Mouse (Mus musculus) neural tube, embryonic 14.5 days (tissue): Measurements from ENCODE around the gene Fam131a. TPM values are rescaled to one million over a fixed set of nuclear protein-coding genes. Genes with fewer than 3 reads are reported as not detected.

Source experiments
- ATAC-seq: fragments of 200-750 bp; cut with Nextera tagmentation; 2 replicates; pipeline ENCODE4 v1.8.0; 2017; ENCODE audit warnings: low read depth, mild to moderate bottlenecking, moderate TSS enrichment, moderate library complexity
- H3K27ac ChIP-seq: fragments of 300-500 bp; sonication (generic); 2 replicates; pipeline ENCODE4 v1.5.1; 2014; ENCODE audit warnings: low read depth, mild to moderate bottlenecking, control low read depth, low read length, moderate library complexity, mixed read lengths
- H3K27me3 ChIP-seq: fragments of 300-500 bp; sonication (generic); 2 replicates; pipeline ENCODE4 v1.6.1; 2014; ENCODE audit warnings: low read length; ENCODE audit not compliant: control insufficient read depth, insufficient read depth
- H3K36me3 ChIP-seq: fragments of 300-500 bp; sonication (generic); 2 replicates; pipeline ENCODE4 v1.6.1; 2014; ENCODE audit warnings: low read length, mixed read lengths; ENCODE audit not compliant: control insufficient read depth, insufficient read depth
- H3K4me1 ChIP-seq: fragments of 300-500 bp; sonication (generic); 2 replicates; pipeline ENCODE4 v1.6.1; 2014; ENCODE audit warnings: low read length; ENCODE audit not compliant: control insufficient read depth, insufficient read depth
- H3K4me2 ChIP-seq: fragments of 300-500 bp; sonication (generic); 2 replicates; pipeline ENCODE4 v1.6.1; 2014; ENCODE audit warnings: mild to moderate bottlenecking, low read depth, low read length, control low read depth
- H3K4me3 ChIP-seq: fragments of 300-500 bp; sonication (generic); 2 replicates; pipeline ENCODE4 v1.5.1; 2014; ENCODE audit warnings: low read depth, low read length, control low read depth, mixed read lengths
- H3K9ac ChIP-seq: fragments of 300-500 bp; sonication (generic); replicated peaks from 2 replicates; pipeline ENCODE4 v1.6.1; 2014; ENCODE audit warnings: low read depth, mild to moderate bottlenecking, control low read depth, low read length, mixed read lengths
- H3K9me3 ChIP-seq: fragments of 300-500 bp; sonication (generic); 2 replicates; pipeline ENCODE4 v1.6.1; 2016; ENCODE audit warnings: low read length; ENCODE audit not compliant: control insufficient read depth
- WGBS: fragments of 180-500 bp; shearing (Covaris S2); extraction: QIAGEN DNeasy Blood & Tissue Kit; methylation state at CpG from one replicate; pipeline ENCODE4 v1.1.7; 2014; 5-methylcytosine and 5-hydroxymethylcytosine counted together
- polyA plus RNA-seq: library from polyadenylated mRNA; unstranded; fragments of >200 nt; fragmentation: Nextera tagmentation; extraction: Ambion mirVana; gene quantifications from 2 replicates; pipeline ENCODE4 v1.2.1, GENCODE M21; 2014

The Fam131a gene
- polyA plus RNA-seq, 1 experiment from 2014 or later: 48.2 TPM

DNA sequence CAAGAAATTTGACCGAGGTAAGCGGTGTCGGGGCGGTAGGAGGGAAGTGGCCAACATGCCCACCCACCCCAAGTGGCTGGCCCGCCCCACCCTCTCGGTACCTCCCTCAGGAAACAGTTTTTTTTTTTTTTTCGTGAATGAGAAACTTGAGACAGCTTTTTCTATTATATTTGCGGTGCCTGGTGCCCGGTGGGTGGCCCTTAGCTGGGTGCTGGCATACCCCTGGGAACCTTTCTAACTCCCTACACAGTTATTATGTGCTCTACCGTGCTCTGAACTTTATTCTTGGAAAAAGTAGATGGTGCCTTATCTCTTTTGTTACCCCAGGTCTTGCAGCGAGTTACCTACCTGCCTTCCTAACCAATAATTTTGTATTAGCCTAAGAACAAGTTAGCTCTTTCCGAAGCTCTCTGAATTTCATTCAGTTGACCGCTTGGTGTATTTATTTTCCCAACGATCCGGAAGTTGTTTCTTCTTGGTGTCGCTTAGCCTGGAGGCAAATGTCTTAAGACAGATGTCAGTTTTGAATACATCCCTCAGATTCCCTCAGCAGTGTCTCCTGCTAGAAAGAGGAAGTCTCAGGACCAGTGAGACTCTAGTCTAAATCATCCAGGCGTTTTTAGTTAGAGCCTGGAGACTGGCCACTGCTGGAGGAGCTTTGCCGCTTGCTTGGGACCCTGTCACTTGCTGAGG is 25.1 kb downstream of the Fam131a start:
- peak overlapping the region; percentile 65 for H3K4me3 ChIP-seq
- no peaks in the 10 kb centered on the region for H3K27me3 ChIP-seq
- 4% methylated on average over 18 of the region's 18 CpGs for WGBS
- peaks cover 35% of the 10 kb centered on the region for H3K4me1 ChIP-seq
- no peak; the same call in 1 of the 2 replicates for ATAC-seq
- peak overlapping the region; percentile 91; the same call in 1 of the 2 replicates for H3K27ac ChIP-seq
- H3K9ac ChIP-seq: peak overlapping the region; percentile 74
- H3K9me3 ChIP-seq: no peaks in the 10 kb centered on the region
- H3K36me3 ChIP-seq: peaks cover 7% of the 10 kb centered on the region; the same call in 1 of the 2 replicates
- peak overlapping the region; percentile 96 for H3K4me2 ChIP-seq

DNA sequence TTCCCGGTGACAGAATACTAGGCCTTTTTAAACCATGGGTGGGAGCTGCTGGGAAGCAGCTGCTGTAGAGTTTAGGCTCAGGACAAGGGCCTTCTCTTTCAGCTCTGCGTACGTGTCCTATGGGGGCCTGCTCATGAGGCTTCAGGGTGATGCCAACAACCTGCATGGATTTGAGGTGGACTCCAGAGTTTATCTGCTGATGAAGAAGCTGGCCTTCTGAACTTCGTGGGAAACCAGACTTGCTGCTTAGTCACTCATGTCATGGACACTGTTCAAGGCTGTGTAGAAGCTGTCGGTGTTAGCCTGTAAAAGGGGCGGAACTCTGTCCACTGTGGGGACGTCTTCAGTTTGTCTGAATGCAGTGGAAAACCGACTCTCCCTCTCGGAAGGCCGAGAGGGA is 28.8 kb downstream of the Fam131a start:
- ATAC-seq: no peak
- 89% methylated on average over 10 of the region's 10 CpGs for WGBS
- H3K27ac ChIP-seq: no peak overlapping the region
- H3K4me1 ChIP-seq: peaks cover 12% of the 10 kb centered on the region
- H3K36me3 ChIP-seq: peaks cover 7% of the 10 kb centered on the region; the same call in 1 of the 2 replicates
- no peak overlapping the region for H3K9ac ChIP-seq
- no peak overlapping the region for H3K4me3 ChIP-seq
- H3K4me2 ChIP-seq: no peak overlapping the region
- no peaks in the 10 kb centered on the region for H3K9me3 ChIP-seq
- no peaks in the 10 kb centered on the region for H3K27me3 ChIP-seq

DNA sequence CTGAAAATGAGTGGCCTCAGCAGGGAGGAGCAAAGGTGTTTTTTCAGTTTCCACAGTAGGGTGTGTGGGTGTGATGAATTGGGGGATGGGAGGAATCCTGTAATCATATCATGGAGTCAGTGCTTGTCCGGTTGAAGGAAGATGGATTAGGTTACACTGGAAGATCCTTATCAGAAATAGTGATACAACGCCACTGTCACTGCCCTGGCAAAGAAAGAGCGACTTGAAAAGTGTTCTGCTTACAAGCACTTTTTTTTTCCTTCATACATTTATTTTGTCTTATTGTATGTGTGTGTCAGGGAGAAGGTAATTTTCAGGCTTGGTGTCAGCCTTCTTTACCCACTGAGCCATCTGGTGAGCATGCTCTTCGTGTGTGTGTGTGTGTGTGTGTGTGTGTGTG is 29.7 kb downstream of the Fam131a start:
- no peak for ATAC-seq
- Histone ChIP-seq H3K4me2 (no peak overlapping the region), H3K27me3 (no peaks in the 10 kb centered on the region), H3K36me3 (peaks cover 7% of the 10 kb centered on the region; the same call in 1 of the 2 replicates), H3K27ac (no peak overlapping the region), H3K9ac (no peak overlapping the region), H3K9me3 (no peaks in the 10 kb centered on the region), H3K4me1 (peaks cover 8% of the 10 kb centered on the region), H3K4me3 (no peak overlapping the region)
- WGBS: 82% methylated on average over 4 of the region's 4 CpGs

DNA sequence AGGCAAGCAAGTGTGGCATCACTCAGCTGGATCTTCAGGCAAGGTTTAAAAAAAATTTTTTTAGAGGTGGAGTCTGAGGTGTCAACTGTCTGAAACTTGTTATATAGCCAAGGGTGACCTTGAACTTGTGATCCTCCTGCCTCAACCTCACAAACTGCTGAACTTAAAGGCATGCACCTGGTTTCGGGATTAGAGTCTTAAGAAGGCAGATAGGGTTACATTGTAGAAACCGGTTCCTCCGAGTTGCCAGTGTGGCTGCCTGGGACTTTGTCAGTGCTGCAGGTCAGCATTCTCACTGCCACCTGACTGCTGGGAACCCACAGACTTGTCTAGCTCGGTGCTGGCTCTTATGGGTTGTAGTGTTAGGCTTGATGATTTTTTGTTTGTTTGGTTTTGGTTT is 30.2 kb downstream of the Fam131a start:
- 76% methylated on average over 4 of the region's 4 CpGs for WGBS
- H3K27me3 ChIP-seq: no peaks in the 10 kb centered on the region
- no peak overlapping the region for H3K27ac ChIP-seq
- no peak overlapping the region for H3K4me2 ChIP-seq
- H3K4me1 ChIP-seq: peaks cover 7% of the 10 kb centered on the region
- H3K9ac ChIP-seq: no peak overlapping the region
- H3K9me3 ChIP-seq: no peaks in the 10 kb centered on the region
- no peak overlapping the region for H3K4me3 ChIP-seq
- peaks cover 7% of the 10 kb centered on the region; the same call in 1 of the 2 replicates for H3K36me3 ChIP-seq
- no peak for ATAC-seq

DNA sequence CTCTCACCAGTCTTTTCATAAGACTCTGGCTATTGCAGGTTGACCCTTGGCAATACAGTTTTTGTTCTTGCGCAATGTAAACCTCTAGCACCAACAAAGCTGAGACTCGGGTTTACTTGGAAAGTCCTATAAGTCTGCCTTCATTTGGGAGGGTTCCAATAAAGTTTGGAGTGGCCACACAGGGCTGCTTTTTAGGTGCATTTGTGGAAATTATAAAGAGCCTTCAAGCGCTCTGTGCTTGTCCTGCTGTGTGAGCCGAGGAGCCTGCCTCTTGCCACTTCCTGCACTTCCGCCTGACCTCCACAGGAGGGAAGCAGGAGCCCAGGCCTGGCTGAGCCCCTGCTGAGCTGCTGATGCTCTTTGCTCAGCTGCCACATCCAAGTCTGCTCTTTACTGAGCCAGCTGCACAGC is 31.3 kb downstream of the Fam131a start:
- Histone ChIP-seq H3K9ac (no peak overlapping the region), H3K27ac (no peak overlapping the region), H3K27me3 (no peaks in the 10 kb centered on the region), H3K9me3 (no peaks in the 10 kb centered on the region), H3K4me2 (no peak overlapping the region), H3K36me3 (peaks cover 7% of the 10 kb centered on the region; the same call in 1 of the 2 replicates), H3K4me3 (no peak overlapping the region), H3K4me1 (no peaks in the 10 kb centered on the region)
- 35% methylated on average over 5 of the region's 5 CpGs for WGBS
- ATAC-seq: peak; percentile 72; the same call in 1 of the 2 replicates

- Histone ChIP-seq H3K4me2 (no peak overlapping the region), H3K9me3 (no peaks in the 10 kb centered on the region), H3K9ac (no peak overlapping the region), H3K4me1 (no peaks in the 10 kb centered on the region), H3K36me3 (peaks cover 4% of the 10 kb centered on the region; the same call in 1 of the 2 replicates), H3K27ac (no peak overlapping the region), H3K4me3 (no peak overlapping the region), H3K27me3 (no peaks in the 10 kb centered on the region)
- WGBS: 88% methylated on average over 7 of the region's 7 CpGs
- ATAC-seq: no peak
Observed at GRCm38 (mm10) chr16:20725321-20725720, 32.3 kb downstream of the Fam131a start.

- H3K27ac ChIP-seq: no peak overlapping the region
- 85% methylated on average over 4 of the region's 4 CpGs for WGBS
- H3K9ac ChIP-seq: no peak overlapping the region
- no peak overlapping the region for H3K4me3 ChIP-seq
- H3K4me2 ChIP-seq: no peak overlapping the region
- H3K4me1 ChIP-seq: no peaks in the 10 kb centered on the region
- H3K9me3 ChIP-seq: no peaks in the 10 kb centered on the region
- no peaks in the 10 kb centered on the region for H3K27me3 ChIP-seq
- no peak for ATAC-seq
- H3K36me3 ChIP-seq: peaks cover 4% of the 10 kb centered on the region; the same call in 1 of the 2 replicates
Observed at GRCm38 (mm10) chr16:20725750-20726149, 32.7 kb downstream of the Fam131a start.

DNA sequence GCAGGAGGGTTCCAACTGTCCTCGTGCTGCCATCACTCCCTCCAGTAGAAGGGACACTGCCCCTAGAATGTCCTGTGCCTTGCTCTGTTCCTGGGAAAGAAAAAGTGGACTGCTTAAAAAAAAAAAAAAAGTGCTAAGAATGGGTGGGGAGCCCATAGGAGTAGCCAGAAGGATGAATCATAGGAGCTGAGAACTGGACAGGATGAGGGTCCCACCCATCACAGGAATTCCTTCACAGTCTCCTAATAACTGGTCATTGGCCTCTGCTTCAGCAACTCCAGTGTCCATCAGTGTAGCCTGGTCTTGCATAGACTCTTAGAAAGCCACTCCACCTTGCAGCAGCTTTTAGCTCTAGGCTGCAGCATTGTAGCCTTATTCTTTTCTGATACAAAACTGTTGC is 33.3 kb downstream of the Fam131a start:
- Histone ChIP-seq H3K27ac (no peak overlapping the region), H3K9me3 (no peaks in the 10 kb centered on the region), H3K36me3 (peaks cover 4% of the 10 kb centered on the region; the same call in 1 of the 2 replicates), H3K4me3 (no peak overlapping the region), H3K4me1 (no peaks in the 10 kb centered on the region), H3K4me2 (no peak overlapping the region), H3K9ac (no peak overlapping the region), H3K27me3 (no peaks in the 10 kb centered on the region)
- 54% methylated on average over 1 of the region's 1 CpGs for WGBS
- no peak for ATAC-seq

GRCm38 (mm10) chr16:20730293-20730711 is 37.3 kb downstream of the Fam131a start:
- H3K4me1 ChIP-seq: peaks cover 13% of the 10 kb centered on the region
- H3K27me3 ChIP-seq: peaks cover 9% of the 10 kb centered on the region
- H3K4me3 ChIP-seq: no peak overlapping the region
- WGBS: 37% methylated on average over 5 of the region's 5 CpGs
- no peak overlapping the region for H3K4me2 ChIP-seq
- no peak for ATAC-seq
- no peaks in the 10 kb centered on the region for H3K9me3 ChIP-seq
- no peak overlapping the region for H3K9ac ChIP-seq
- no peak overlapping the region for H3K27ac ChIP-seq
- no peaks in the 10 kb centered on the region for H3K36me3 ChIP-seq
